Mouse (Mus musculus): ENCODE data around the gene Gm49366.
"Not testable (repeated sequence)": the region's sequence is repeated elsewhere in the genome, so short reads cannot be mapped to it uniquely, and the experiment has no call there.

The Gm49366 gene

GRCm38 (mm10) chr12:84033302-84033701 is 5.4 kb upstream of the Gm49366 start:
- DNase-seq = not testable (repeated sequence)

GRCm38 (mm10) chr12:84034108-84034507 is 4.6 kb upstream of the Gm49366 start:
- DNase-seq = no peak

- DNase-seq = not testable (repeated sequence)
Measured at GRCm38 (mm10) chr12:84038241-84038640, 494 bp upstream of the Gm49366 start, which contains the start of gene Acot4. Acot4 (plus strand) TSS chr12:84038379.

- no peak for DNase-seq
Measured at GRCm38 (mm10) chr12:84042248-84042647, 3.5 kb downstream of the Gm49366 start.

GRCm38 (mm10) chr12:84044045-84044444 is 5.3 kb downstream of the Gm49366 start:
- no peak for DNase-seq

- no peak for DNase-seq
Measured at GRCm38 (mm10) chr12:84046906-84047305, 8.2 kb downstream of the Gm49366 start.

GRCm38 (mm10) chr12:84050744-84051143 is 12.0 kb downstream of the Gm49366 start:
- DNase-seq = not testable (repeated sequence)

- DNase-seq = no peak
Measured at GRCm38 (mm10) chr12:84051937-84052474, 13.3 kb downstream of the Gm49366 start, which contains the start of gene Acot3. Acot3 (plus strand) TSS chr12:84052144.

- DNase-seq = no peak
Measured at GRCm38 (mm10) chr12:84052609-84053008, 13.9 kb downstream of the Gm49366 start.

- DNase-seq = no peak
Measured at GRCm38 (mm10) chr12:84053173-84053572, 14.4 kb downstream of the Gm49366 start.

GRCm38 (mm10) chr12:84053679-84054391 is 15.1 kb downstream of the Gm49366 start:
- DNase-seq = no peak

- DNase-seq = no peak
Measured at GRCm38 (mm10) chr12:84060946-84061345, 22.2 kb downstream of the Gm49366 start.

- DNase-seq = no peak
Measured at GRCm38 (mm10) chr12:84062336-84062735, 23.6 kb downstream of the Gm49366 start.

GRCm38 (mm10) chr12:84063228-84063627 is 24.5 kb downstream of the Gm49366 start:
- DNase-seq = peak; percentile 19

GRCm38 (mm10) chr12:84063833-84064232 is 25.1 kb downstream of the Gm49366 start:
- no peak for DNase-seq

- DNase-seq = no peak
Measured at GRCm38 (mm10) chr12:84064621-84065020, 25.9 kb downstream of the Gm49366 start.

- no peak for DNase-seq
Measured at GRCm38 (mm10) chr12:84067752-84068151, 29.0 kb downstream of the Gm49366 start.

- DNase-seq = no peak
Measured at GRCm38 (mm10) chr12:84068296-84068695, 29.6 kb downstream of the Gm49366 start.

GRCm38 (mm10) chr12:84068986-84069385 is 30.3 kb downstream of the Gm49366 start, which contains the start of gene Acot5:
Acot5 (plus strand) TSS chr12:84069325.
- no peak for DNase-seq

GRCm38 (mm10) chr12:84069582-84069981 is 30.8 kb downstream of the Gm49366 start:
- peak; percentile 43 for DNase-seq

- DNase-seq = no peak
Measured at GRCm38 (mm10) chr12:84071696-84072095, 33.0 kb downstream of the Gm49366 start.

GRCm38 (mm10) chr12:84077371-84077990 is 38.7 kb downstream of the Gm49366 start:
- no peak for DNase-seq

- DNase-seq = no peak
Measured at GRCm38 (mm10) chr12:84083842-84084241, 45.1 kb downstream of the Gm49366 start.

GRCm38 (mm10) chr12:84084581-84084980 is 45.8 kb downstream of the Gm49366 start:
- DNase-seq = no peak
